Comparison of ENCODE assay signal across 8 mouse cellular contexts in the genomic region with DNA sequence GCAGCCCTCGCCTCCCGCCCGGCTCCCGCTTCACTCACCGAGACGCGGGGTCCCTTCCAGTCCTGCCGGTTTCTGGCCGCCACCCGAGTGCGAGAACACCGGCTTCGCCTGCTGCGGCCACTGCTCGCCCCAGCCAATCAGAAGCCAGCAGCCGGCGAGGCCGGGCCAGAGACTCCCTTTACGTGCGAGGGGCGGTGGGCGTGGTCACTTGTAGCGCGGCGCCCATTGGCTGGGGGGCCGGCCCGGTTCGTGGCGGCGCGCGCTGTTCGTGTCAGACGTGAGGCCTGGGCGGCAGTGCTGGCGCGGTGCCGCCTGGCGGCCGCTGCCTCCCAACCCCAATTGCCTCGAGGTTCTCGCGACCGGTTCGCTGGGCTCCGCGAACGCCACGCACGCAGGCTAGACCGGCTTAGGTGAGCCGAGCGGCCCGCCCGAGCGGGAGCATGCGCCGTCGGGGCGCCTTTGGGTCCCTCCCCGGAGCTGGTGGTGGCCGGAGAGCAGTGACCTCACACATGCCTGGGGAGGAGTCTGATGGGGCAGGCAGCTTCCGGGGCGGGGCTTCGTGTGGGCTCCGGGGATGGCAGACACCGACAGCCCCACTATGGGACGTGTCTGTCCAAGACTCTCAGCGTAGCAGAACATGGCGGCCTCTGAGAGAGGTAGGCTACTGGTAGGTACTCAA. TPM values are rescaled to one million over a fixed set of nuclear protein-coding genes. Genes with fewer than 3 reads are reported as not detected.
A peak's percentile ranks its signal among the peaks of the same experiment; 100 is the strongest.
DNase-seq lines count a peak whose midpoint lies in the region; ATAC-seq and TF ChIP-seq lines count a peak whose summit lies in the region.

No protein-coding gene starts in this region.

- TF ChIP-seq POLR2A in cortical plate, adult 2 months (IDR thresholded peaks at IDR 0.05; ENCODE audit: extremely low read depth, insufficient read depth, low read length), result peak; percentile 74

- peak; percentile 90 for ATAC-seq in activated CD4-positive, CD25-positive, alpha-beta regulatory T cell, adult 4 months
- peak; percentile 90 for ATAC-seq in megakaryocyte progenitor cell, adult 5-6 weeks (replicated peaks; ENCODE audit: poor library complexity)

- peaks cover 1% of the 10 kb centered on the region; the same call in 1 of the 2 replicates for H3K4me1 ChIP-seq in cortical plate, adult 2 months (ENCODE audit: control insufficient read depth, insufficient read depth, low read length)

- peak overlapping the region; percentile 62 for H3K4me3 ChIP-seq in cortical plate, adult 2 months (ENCODE audit: insufficient read depth, low read length)

- H3K27ac ChIP-seq in cortical plate, adult 2 months (ENCODE audit: insufficient read depth, low read length), result peak overlapping the region; percentile 97

- TF ChIP-seq CTCF in cortical plate, adult 2 months (IDR thresholded peaks at IDR 0.05; ENCODE audit: extremely low read depth, insufficient read depth, low read length), result no peak

- peak; percentile 96 to 98 for DNase-seq in gastrocnemius, adult 8-10 months (ENCODE audit: low spot score in 2 of 2)
- DNase-seq in induced T-regulatory cell, adult 2 months (ENCODE audit: low read depth), result peak; percentile 98
- DNase-seq in left cerebral cortex, adult 9 months (ENCODE audit: low spot score in 2 of 2), result peak; percentile 93 to 97
- peak; percentile 99 for DNase-seq in right cerebral cortex, postnatal 14 days
- DNase-seq in urinary bladder, postnatal 36 days (ENCODE audit: low spot score in 2 of 2), result peak; percentile 96 to 97

RNA-seq across cellular contexts. Expression of a gene that starts 0.5 kb away (rescaled TPM):
- polyA plus RNA-seq in activated CD4-positive, CD25-positive, alpha-beta regulatory T cell, adult 4 months (2017; shearing (Covaris generic)), result 100 to 1,000 TPM; 125 to 151 TPM
- polyA plus RNA-seq in cortical plate, adult 2 months (2012; rRNA removed), result 97.6 and 101 TPM in 2 replicates
- 10 to 100 TPM; 76.7 to 98.3 (median 89.0) TPM for total RNA-seq in gastrocnemius, adult 8-10 months (2022)
- total RNA-seq in megakaryocyte progenitor cell, adult 5-6 weeks (2015), result 89.9 and 101 TPM in 2 replicates
- 14.1 and 21.7 TPM in 2 replicates for total RNA-seq in megakaryocyte progenitor cell, adult 5-6 weeks (2017)

RNA-seq across cellular contexts. Expression of a gene that starts 18.4 kb away (rescaled TPM):
- polyA plus RNA-seq in activated CD4-positive, CD25-positive, alpha-beta regulatory T cell, adult 4 months (2017; shearing (Covaris generic)), result not detected
- polyA plus RNA-seq in cortical plate, adult 2 months (2012; rRNA removed), result 11.8 and 13.4 TPM in 2 replicates
- total RNA-seq in gastrocnemius, adult 8-10 months (2022), result under 1 TPM in 1 of 4 experiments, not detected in 3; 0.15 TPM
- 0.42 TPM in 1 of 2 replicates, not detected in the other for total RNA-seq in megakaryocyte progenitor cell, adult 5-6 weeks (2015)
- total RNA-seq in megakaryocyte progenitor cell, adult 5-6 weeks (2017), result not detected in 2 replicates

RNA-seq across cellular contexts. Expression of a gene that starts 40.5 kb away (rescaled TPM):
- polyA plus RNA-seq in activated CD4-positive, CD25-positive, alpha-beta regulatory T cell, adult 4 months (2017; shearing (Covaris generic)), result not detected
- polyA plus RNA-seq in cortical plate, adult 2 months (2012; rRNA removed), result 4.7 and 5.7 TPM in 2 replicates
- 1 to 10 TPM in 1 of 4 experiments, under 1 TPM in 3; 0.61 to 1.2 (median 0.64) TPM for total RNA-seq in gastrocnemius, adult 8-10 months (2022)
- not detected in 2 replicates for total RNA-seq in megakaryocyte progenitor cell, adult 5-6 weeks (2015)
- total RNA-seq in megakaryocyte progenitor cell, adult 5-6 weeks (2017), result not detected in 2 replicates

RNA-seq across cellular contexts. Expression of a gene that starts 58.5 kb away (rescaled TPM):
- polyA plus RNA-seq in activated CD4-positive, CD25-positive, alpha-beta regulatory T cell, adult 4 months (2017; shearing (Covaris generic)), result not detected
- polyA plus RNA-seq in cortical plate, adult 2 months (2012; rRNA removed), result not detected in 2 replicates
- not detected for total RNA-seq in gastrocnemius, adult 8-10 months (2022)
- total RNA-seq in megakaryocyte progenitor cell, adult 5-6 weeks (2015), result not detected in 2 replicates
- total RNA-seq in megakaryocyte progenitor cell, adult 5-6 weeks (2017), result not detected in 2 replicates

Comparison
In these comparisons a context has a peak if more than half of its experiments do, and no peak if none do; other contexts are left out.
1. Peak in every context shown above with its lines: DNase-seq, ATAC-seq, H3K4me3 ChIP-seq and H3K27ac ChIP-seq.